In genomic region chr13:25024655-25025054, GRCm38 (mm10) we compare ENCODE assay signal across 10 mouse cellular contexts. TPM values are rescaled to one million over a fixed set of nuclear protein-coding genes. Genes with fewer than 3 reads are reported as not detected.
DNase-seq lines count a peak whose midpoint lies in the region; ATAC-seq and TF ChIP-seq lines count a peak whose summit lies in the region.
"Had no signal": no experiment of that assay in that cellular context is flagged by ENCODE, and none has a peak within 500 bp of the region (broad histone marks: within the 10 kb centered on the region; RNA-seq: fewer than 3 reads in every experiment).

No protein-coding gene starts in this region.

- H3K27ac ChIP-seq in kidney, adult 2 months (ENCODE audit: insufficient read depth, low read depth, low read length): no peak overlapping the region
- H3K27ac ChIP-seq: embryonic facial prominence, embryonic 13.5 days; neural tube, embryonic 12.5 days had no signal

- ATAC-seq in megakaryocyte-erythroid progenitor cell, adult 5-6 weeks (replicated peaks; ENCODE audit: low FRiP score, low TSS enrichment, poor library complexity, severe bottlenecking): no peak

- WGBS in kidney, adult 2 months: 24% methylated on average over 2 of the region's 2 CpGs

- no peaks in the 10 kb centered on the region for H3K36me3 ChIP-seq in kidney, adult 2 months (ENCODE audit: control insufficient read depth, insufficient read depth, low read length)
- H3K36me3 ChIP-seq: embryonic facial prominence, embryonic 13.5 days; neural tube, embryonic 12.5 days had no signal

- H3K4me1 ChIP-seq in kidney, adult 2 months (ENCODE audit: control insufficient read depth, insufficient read depth, low read length): 0 out of 2 replicates have a peak, but pooled peaks cover 4% of the 10 kb centered on the region
- H3K4me1 ChIP-seq: embryonic facial prominence, embryonic 13.5 days; neural tube, embryonic 12.5 days had no signal

- TF ChIP-seq CTCF in kidney, adult 2 months (conservative IDR thresholded peaks at IDR 0.05; ENCODE audit: insufficient read depth, insufficient read length, low read depth, low read length): peak; percentile 18; the same call in 1 of the 2 replicates

- H3K4me3 ChIP-seq in kidney, adult 2 months (ENCODE audit: insufficient read depth, low read depth, low read length): no peak overlapping the region
- H3K4me3 ChIP-seq: embryonic facial prominence, embryonic 13.5 days; neural tube, embryonic 12.5 days had no signal

- DNase-seq in kidney, adult 2 months: peak; percentile 46
- DNase-seq in kidney, adult 11 months: no peak
- peak; percentile 52 for DNase-seq in urinary bladder, postnatal 25 days (ENCODE audit: low spot score)
- DNase-seq in urinary bladder, postnatal 4 days (ENCODE audit: low spot score in 2 of 2): no peak
- peak; percentile 75 for DNase-seq in brain, adult 2 months (ENCODE audit: low read depth, low spot score)
- DNase-seq in lung, postnatal 36 days: peak; percentile 61
- no peak for DNase-seq in ovary, postnatal 10 days (ENCODE audit: low spot score)

- no peaks in the 10 kb centered on the region for H3K27me3 ChIP-seq in kidney, adult 2 months (replicated peaks; ENCODE audit: control insufficient read depth, insufficient read depth, low read length)
- H3K27me3 ChIP-seq: embryonic facial prominence, embryonic 13.5 days; neural tube, embryonic 12.5 days had no signal

- no peak for TF ChIP-seq POLR2A in kidney, adult 2 months (IDR thresholded peaks at IDR 0.05; ENCODE audit: low read depth, low read length)

RNA-seq across cellular contexts. Expression of gene Mrs2, which starts 4.5 kb away (rescaled TPM):
- 23.9 and 27.3 TPM in 2 replicates for polyA plus RNA-seq in kidney, adult 2 months (2012; rRNA removed)
- 27.4 and 36.3 TPM in 2 replicates for total RNA-seq in megakaryocyte-erythroid progenitor cell, adult 5-6 weeks (2014; fragmentation: Nextera tagmentation)
- 11.4 and 11.9 TPM in 2 replicates for total RNA-seq in megakaryocyte-erythroid progenitor cell, adult 5-6 weeks (2017)

RNA-seq across cellular contexts. Expression of gene Dcdc2a, which starts 31.1 kb away (rescaled TPM):
- 1.4 and 1.6 TPM in 2 replicates for polyA plus RNA-seq in kidney, adult 2 months (2012; rRNA removed)
- total RNA-seq in megakaryocyte-erythroid progenitor cell, adult 5-6 weeks (2014; fragmentation: Nextera tagmentation): not detected in 2 replicates
- not detected in 2 replicates for total RNA-seq in megakaryocyte-erythroid progenitor cell, adult 5-6 weeks (2017)

Comparison
In these comparisons a context has a peak if more than half of its experiments do, and no peak if none do; other contexts are left out.
1. DNase-seq: peak in kidney, adult 2 months (single experiment), urinary bladder, postnatal 25 days (single experiment), brain, adult 2 months (single experiment) and lung, postnatal 36 days (single experiment); none in kidney, adult 11 months (single experiment), urinary bladder, postnatal 4 days (0 of 2) and ovary, postnatal 10 days (single experiment).